Mouse (Mus musculus): ENCODE data around the gene Serinc5.

The Serinc5 gene

DNA sequence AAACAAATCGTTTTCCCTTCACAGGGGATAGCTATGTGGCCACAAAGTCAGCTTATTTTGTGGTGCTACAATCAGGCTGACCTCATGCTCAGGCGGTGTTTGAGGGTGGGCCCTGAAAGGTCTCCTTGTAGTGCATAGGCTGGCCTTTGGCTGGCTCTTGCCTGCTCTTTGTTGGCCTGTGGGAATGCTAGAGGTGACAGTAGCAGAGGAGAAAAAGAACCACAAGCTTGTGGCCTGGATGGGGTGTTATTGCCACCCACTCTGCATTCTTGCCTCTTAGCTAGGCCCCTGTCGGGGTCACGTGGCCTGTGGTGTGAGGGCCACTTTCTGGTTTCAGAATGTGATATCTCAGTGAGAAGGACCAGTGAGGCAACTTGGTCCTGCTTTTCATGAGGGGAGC is 54.1 kb downstream of the Serinc5 start:
- DNase-seq (ENCODE audit: low read depth, low spot score): no peak

GRCm38 (mm10) chr13:92668214-92668985 is 57.5 kb downstream of the Serinc5 start:
- DNase-seq (ENCODE audit: low read depth, low spot score): no peak

DNA sequence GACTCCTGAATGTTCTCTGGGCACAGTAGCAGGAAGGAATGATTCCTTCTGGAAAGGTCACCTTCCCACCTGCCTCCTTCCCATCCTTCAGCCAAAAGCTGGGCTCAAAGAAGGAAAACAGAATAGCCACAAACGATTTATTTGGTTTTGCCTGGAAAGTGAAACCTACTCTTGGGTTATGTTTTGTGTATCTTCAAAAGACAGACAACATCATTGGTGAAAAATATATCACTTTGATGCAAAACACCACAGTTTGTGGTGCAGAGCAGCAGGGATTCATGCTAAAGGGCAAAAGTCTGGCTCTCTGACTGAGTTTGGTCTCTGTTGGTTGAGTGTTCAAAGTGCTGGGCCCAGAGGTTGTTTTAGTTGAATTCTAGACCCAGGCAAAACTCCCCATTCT is 60.8 kb downstream of the Serinc5 start:
- no peak for DNase-seq (ENCODE audit: low read depth, low spot score)

GRCm38 (mm10) chr13:92674676-92675075 is 63.8 kb downstream of the Serinc5 start:
- no peak for DNase-seq (ENCODE audit: low read depth, low spot score)

- no peak for DNase-seq (ENCODE audit: low read depth, low spot score)
Observed at GRCm38 (mm10) chr13:92675308-92675707, 64.4 kb downstream of the Serinc5 start.

DNA sequence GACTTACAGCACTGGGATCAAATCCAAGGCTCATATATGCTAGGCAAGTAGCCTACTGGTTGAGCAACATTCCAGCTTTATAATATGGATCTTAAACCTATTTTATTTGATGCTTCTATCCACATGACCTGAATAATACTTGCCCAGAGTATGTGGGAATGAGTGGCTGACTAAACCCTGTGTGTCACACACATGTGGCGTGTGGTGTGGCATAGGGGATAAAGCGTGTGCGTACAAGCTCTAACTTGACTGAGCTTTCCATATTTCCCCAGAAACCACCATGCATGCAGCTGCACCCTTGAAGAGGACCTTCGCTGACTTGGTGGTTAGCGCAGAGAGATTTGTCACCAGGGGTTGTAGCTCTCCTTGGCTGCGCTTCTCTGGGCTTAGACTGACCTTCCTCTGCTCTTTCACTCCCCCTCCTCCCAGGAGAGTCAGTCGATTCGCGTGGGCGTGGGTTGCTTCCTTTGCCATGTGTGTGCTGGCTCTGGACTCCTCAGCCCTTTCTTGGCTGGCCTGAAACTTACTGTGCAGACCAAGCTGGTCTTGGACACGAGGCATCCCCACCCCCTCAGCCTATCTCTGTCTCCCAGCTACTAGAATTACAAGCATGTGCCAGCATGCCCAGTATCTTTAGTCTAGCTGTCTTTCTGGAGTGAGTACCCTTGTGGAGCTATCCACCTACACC is 65.2 kb downstream of the Serinc5 start:
- no peak for DNase-seq (ENCODE audit: low read depth, low spot score)

- no peak for DNase-seq (ENCODE audit: low read depth, low spot score)
Observed at GRCm38 (mm10) chr13:92677656-92678055, 66.8 kb downstream of the Serinc5 start.

DNA sequence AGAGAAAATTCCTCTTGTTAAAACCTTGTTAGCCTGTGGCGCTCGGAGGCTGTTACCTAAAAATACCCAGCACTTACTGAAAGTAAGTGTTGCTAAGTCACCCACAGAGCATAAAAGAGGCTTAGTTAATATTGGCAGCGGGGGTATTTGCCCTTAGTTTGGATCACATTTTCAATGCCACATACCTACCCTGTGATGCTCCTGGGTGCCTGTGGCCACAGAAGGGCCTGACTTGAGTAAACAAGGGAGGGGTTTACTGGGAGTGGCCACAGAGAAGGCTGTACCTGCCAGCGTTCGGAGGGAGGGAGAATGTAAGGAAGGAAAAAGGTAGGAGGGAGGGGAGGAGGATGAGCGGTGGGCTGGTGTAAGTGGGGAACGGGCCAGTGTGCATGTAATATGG is 68.8 kb downstream of the Serinc5 start:
- no peak for DNase-seq (ENCODE audit: low read depth, low spot score)

DNA sequence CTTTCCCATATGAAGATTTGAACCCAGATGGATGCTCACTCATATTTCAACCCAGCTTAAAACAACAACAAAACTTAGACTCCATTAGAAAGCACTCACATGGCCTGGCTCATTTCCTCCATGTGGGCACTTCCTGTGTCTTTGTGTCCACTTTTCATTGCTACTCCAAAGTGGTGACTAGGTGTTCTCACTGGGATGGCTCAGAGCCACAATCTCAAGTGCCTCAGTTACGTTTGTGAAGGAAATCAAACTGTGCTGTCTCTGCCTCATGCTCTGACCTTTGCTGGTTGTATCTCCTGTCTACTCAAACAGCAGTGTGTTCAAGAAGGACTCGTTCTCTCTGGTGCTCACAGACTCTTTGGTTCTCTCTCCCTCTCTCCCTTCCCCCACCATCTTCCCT is 70.7 kb downstream of the Serinc5 start:
- DNase-seq (ENCODE audit: low read depth, low spot score): no peak

GRCm38 (mm10) chr13:92682833-92683232 is 71.9 kb downstream of the Serinc5 start:
- DNase-seq (ENCODE audit: low read depth, low spot score): no peak

DNA sequence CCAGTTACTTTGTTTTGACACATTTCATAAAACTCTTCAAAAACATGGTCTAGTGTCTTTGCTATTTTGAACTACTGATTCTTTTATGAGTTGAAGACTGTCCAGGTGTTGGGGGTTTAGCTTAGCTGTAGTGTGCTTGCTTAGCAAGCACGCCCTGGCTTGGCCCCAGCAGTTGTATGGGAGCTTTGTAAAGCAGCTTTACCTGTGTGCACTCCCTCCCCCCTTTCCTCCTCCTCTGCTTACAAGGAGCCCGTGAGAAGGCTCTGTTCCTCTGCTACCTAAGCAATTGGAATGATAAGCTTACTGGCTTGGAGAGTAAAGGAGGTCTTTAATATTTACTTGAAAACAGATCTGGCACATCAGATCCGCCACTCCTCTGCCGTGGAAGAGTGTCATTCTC is 72.6 kb downstream of the Serinc5 start:
- no peak for DNase-seq (ENCODE audit: low read depth, low spot score)

- DNase-seq (ENCODE audit: low read depth, low spot score): no peak
Observed at GRCm38 (mm10) chr13:92684310-92684709, 73.4 kb downstream of the Serinc5 start.

GRCm38 (mm10) chr13:92685273-92685672 is 74.4 kb downstream of the Serinc5 start:
- DNase-seq (ENCODE audit: low read depth, low spot score): no peak

- peak; percentile 85 for DNase-seq (ENCODE audit: low read depth, low spot score)
Observed at GRCm38 (mm10) chr13:92687151-92687550, 76.3 kb downstream of the Serinc5 start.

- DNase-seq (ENCODE audit: low read depth, low spot score): no peak
Observed at GRCm38 (mm10) chr13:92689061-92689460, 78.2 kb downstream of the Serinc5 start.

- no peak for DNase-seq (ENCODE audit: low read depth, low spot score)
Observed at GRCm38 (mm10) chr13:92693866-92694550, 83.1 kb downstream of the Serinc5 start.

DNA sequence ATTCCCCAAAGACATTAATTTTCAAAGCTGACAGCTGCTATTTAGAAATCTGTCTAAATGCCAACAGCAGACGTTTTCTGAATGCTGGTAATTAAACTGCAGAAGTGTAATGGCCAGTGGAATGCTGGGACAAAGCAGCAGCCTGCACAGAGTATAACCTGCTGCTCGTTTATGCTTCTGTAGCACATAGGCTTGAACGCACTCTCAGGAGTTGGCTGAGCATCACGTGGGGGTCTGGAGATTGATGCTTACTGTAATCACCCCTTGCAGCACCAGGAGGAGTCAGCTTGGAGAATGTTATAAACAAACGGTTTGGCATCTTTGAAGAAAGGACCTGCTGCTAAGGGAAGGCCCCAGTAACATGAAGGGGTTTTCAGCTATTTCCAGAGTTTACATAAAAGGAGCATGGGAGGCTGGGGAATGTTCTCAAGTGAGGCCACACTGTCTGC is 85.6 kb downstream of the Serinc5 start:
- DNase-seq (ENCODE audit: low read depth, low spot score): no peak

GRCm38 (mm10) chr13:92697141-92697540 is 86.2 kb downstream of the Serinc5 start:
- DNase-seq (ENCODE audit: low read depth, low spot score): no peak

DNA sequence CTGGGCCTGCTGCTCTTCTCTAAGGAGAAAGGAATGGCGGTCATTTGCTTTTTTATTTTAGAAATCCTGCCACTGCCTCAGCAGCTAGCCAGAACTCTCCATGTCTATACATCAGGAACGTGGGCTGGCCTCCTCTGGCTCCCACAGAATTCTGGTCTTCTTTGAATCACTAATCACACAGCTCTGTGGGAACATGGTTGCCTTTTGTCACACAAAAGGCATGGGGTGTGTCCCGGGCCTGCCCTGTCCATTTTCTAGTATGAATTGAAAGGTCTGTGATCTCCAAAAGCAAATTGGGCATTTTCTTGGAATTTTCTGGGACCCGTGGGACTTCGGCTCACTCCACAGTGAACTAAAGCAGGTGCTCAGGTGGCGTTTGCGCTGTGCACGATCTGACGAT is 87.9 kb downstream of the Serinc5 start:
- DNase-seq (ENCODE audit: low read depth, low spot score): peak; percentile 45

DNA sequence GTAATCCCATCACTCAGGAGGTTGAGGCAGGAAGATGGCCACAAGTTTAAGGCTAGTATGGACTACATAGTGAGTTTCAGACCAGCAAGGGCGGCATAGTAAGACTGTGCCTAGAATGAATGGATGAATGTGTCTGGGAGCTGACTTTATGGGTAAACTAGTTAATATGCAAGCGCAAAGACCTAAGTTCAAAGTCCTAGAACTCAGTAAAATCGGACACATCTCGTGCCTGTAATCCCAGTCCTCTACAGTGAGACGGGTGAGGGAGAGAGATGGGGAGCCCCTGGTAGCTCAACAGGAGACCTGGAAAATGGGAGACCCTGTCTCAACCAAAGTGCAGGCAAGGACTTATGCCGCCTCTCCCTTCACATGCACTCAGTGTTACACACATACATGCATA is 88.5 kb downstream of the Serinc5 start:
- no peak for DNase-seq (ENCODE audit: low read depth, low spot score)

- no peak for DNase-seq (ENCODE audit: low read depth, low spot score)
Observed at GRCm38 (mm10) chr13:92702035-92702434, 91.1 kb downstream of the Serinc5 start.

- peak; percentile 93 for DNase-seq (ENCODE audit: low read depth, low spot score)
Observed at GRCm38 (mm10) chr13:92703241-92704027, 92.5 kb downstream of the Serinc5 start.
